Mouse (Mus musculus) intestine, embryonic 15.5 days (tissue): ENCODE data around the gene Mboat1. TPM values are rescaled to one million over a fixed set of nuclear protein-coding genes. Genes with fewer than 3 reads are reported as not detected.

ENCODE experiments used
- ATAC-seq: fragments of 200-750 bp; cut with Nextera tagmentation; 2 replicates; pipeline ENCODE4 v1.8.0; 2017; ENCODE audit warnings: moderate TSS enrichment, moderate library complexity
- H3K27ac ChIP-seq: fragments of 300-500 bp; sonication (generic); 2 replicates; pipeline ENCODE4 v1.5.1; 2015; ENCODE audit warnings: mild to moderate bottlenecking, inconsistent platforms
- H3K27me3 ChIP-seq: fragments of 300-500 bp; sonication (generic); replicated peaks from 2 replicates; pipeline ENCODE4 v1.6.1; 2015; ENCODE audit warnings: inconsistent platforms
- H3K36me3 ChIP-seq: fragments of 300-500 bp; sonication (generic); 2 replicates; pipeline ENCODE4 v1.6.1; 2015; ENCODE audit warnings: inconsistent platforms
- H3K4me1 ChIP-seq: fragments of 300-500 bp; sonication (generic); replicated peaks from 2 replicates; pipeline ENCODE4 v1.6.1; 2015; ENCODE audit warnings: inconsistent platforms
- H3K4me2 ChIP-seq: fragments of 300-500 bp; sonication (generic); replicated peaks from 2 replicates; pipeline ENCODE4 v1.6.1; 2015; ENCODE audit warnings: mild to moderate bottlenecking, inconsistent platforms
- H3K4me3 ChIP-seq: fragments of 300-500 bp; sonication (generic); replicated peaks from 2 replicates; pipeline ENCODE4 v1.5.1; 2015; ENCODE audit warnings: inconsistent platforms
- H3K9ac ChIP-seq: fragments of 300-500 bp; sonication (generic); 2 replicates; pipeline ENCODE4 v1.6.1; 2015; ENCODE audit warnings: inconsistent platforms
- H3K9me3 ChIP-seq: fragments of 300-500 bp; sonication (generic); 2 replicates; pipeline ENCODE4 v1.6.1; 2016; ENCODE audit warnings: inconsistent platforms
- WGBS: fragments of 180-500 bp; shearing (Covaris S2); methylation state at CpG from one replicate; pipeline ENCODE4 v1.1.7; 2015; 5-methylcytosine and 5-hydroxymethylcytosine counted together
- polyA plus RNA-seq: library from polyadenylated mRNA; unstranded; fragments of >200 nt; fragmentation: Nextera tagmentation; extraction: Ambion mirVana; gene quantifications from 2 replicates; pipeline ENCODE4 v1.2.1, GENCODE M21; 2015

Mboat1 gene
- polyA plus RNA-seq, 1 experiment from 2014 or later = 46.5 TPM

GRCm38 (mm10) chr13:30192031-30192716, 55.9 kb downstream of the Mboat1 start:
- no peak for ATAC-seq
- Histone ChIP-seq H3K4me2 (no peak overlapping the region), H3K4me3 (no peak overlapping the region), H3K4me1 (no peaks in the 10 kb centered on the region), H3K27ac (no peak overlapping the region), H3K9ac (no peak overlapping the region), H3K9me3 (no peaks in the 10 kb centered on the region), H3K27me3 (no peaks in the 10 kb centered on the region), H3K36me3 (no peaks in the 10 kb centered on the region)
- WGBS = 53% methylated on average over 3 of the region's 3 CpGs

GRCm38 (mm10) chr13:30193363-30193762, 57.1 kb downstream of the Mboat1 start:
- Histone ChIP-seq H3K4me2 (no peak overlapping the region), H3K36me3 (no peaks in the 10 kb centered on the region), H3K9me3 (no peaks in the 10 kb centered on the region), H3K4me3 (no peak overlapping the region), H3K4me1 (no peaks in the 10 kb centered on the region), H3K9ac (no peak overlapping the region), H3K27ac (no peak overlapping the region), H3K27me3 (no peaks in the 10 kb centered on the region)
- ATAC-seq = no peak
- WGBS = 60% methylated on average over 4 of the region's 4 CpGs

- Histone ChIP-seq H3K27ac (no peak overlapping the region), H3K4me1 (no peaks in the 10 kb centered on the region), H3K27me3 (no peaks in the 10 kb centered on the region), H3K9me3 (no peaks in the 10 kb centered on the region), H3K36me3 (no peaks in the 10 kb centered on the region), H3K9ac (no peak overlapping the region), H3K4me3 (no peak overlapping the region), H3K4me2 (no peak overlapping the region)
- 35% methylated on average over 3 of the region's 3 CpGs for WGBS
- peak; percentile 91 for ATAC-seq
These were observed 58.5 kb downstream of the Mboat1 start for GRCm38 (mm10) chr13:30194834-30195233.

- no peak overlapping the region for H3K9ac ChIP-seq
- H3K9me3 ChIP-seq = no peaks in the 10 kb centered on the region
- no peaks in the 10 kb centered on the region for H3K27me3 ChIP-seq
- ATAC-seq = no peak
- H3K27ac ChIP-seq = no peak overlapping the region
- H3K4me3 ChIP-seq = no peak overlapping the region
- 89% methylated on average over 8 of the region's 8 CpGs for WGBS
- H3K4me1 ChIP-seq = no peaks in the 10 kb centered on the region
- H3K4me2 ChIP-seq = no peak overlapping the region
- no peaks in the 10 kb centered on the region for H3K36me3 ChIP-seq
These were observed 60.4 kb downstream of the Mboat1 start for GRCm38 (mm10) chr13:30196661-30197060.

GRCm38 (mm10) chr13:30198101-30198570, 61.8 kb downstream of the Mboat1 start:
- Histone ChIP-seq H3K36me3 (no peaks in the 10 kb centered on the region), H3K27me3 (no peaks in the 10 kb centered on the region), H3K27ac (0 out of 2 replicates have a peak overlapping the region, but pooled peaks have one; percentile 7), H3K9ac (no peak overlapping the region), H3K9me3 (no peaks in the 10 kb centered on the region), H3K4me1 (no peaks in the 10 kb centered on the region), H3K4me3 (no peak overlapping the region), H3K4me2 (no peak overlapping the region)
- no peak for ATAC-seq
- WGBS = 84% methylated on average over 9 of the region's 9 CpGs

GRCm38 (mm10) chr13:30199821-30200220, 63.5 kb downstream of the Mboat1 start:
- Histone ChIP-seq H3K9me3 (no peaks in the 10 kb centered on the region), H3K36me3 (no peaks in the 10 kb centered on the region), H3K27ac (no peak overlapping the region), H3K4me2 (no peak overlapping the region), H3K4me3 (no peak overlapping the region), H3K4me1 (no peaks in the 10 kb centered on the region), H3K27me3 (no peaks in the 10 kb centered on the region), H3K9ac (no peak overlapping the region)
- no peak for ATAC-seq
- WGBS = 76% methylated on average over 4 of the region's 4 CpGs

- Histone ChIP-seq H3K4me3 (no peak overlapping the region), H3K4me1 (no peaks in the 10 kb centered on the region), H3K27me3 (no peaks in the 10 kb centered on the region), H3K9me3 (no peaks in the 10 kb centered on the region), H3K4me2 (no peak overlapping the region), H3K9ac (no peak overlapping the region), H3K36me3 (no peaks in the 10 kb centered on the region), H3K27ac (no peak overlapping the region)
- 89% methylated on average over 2 of the region's 2 CpGs for WGBS
- ATAC-seq = no peak
These were observed 64.4 kb downstream of the Mboat1 start for GRCm38 (mm10) chr13:30200737-30201136.

GRCm38 (mm10) chr13:30203018-30203417, 66.7 kb downstream of the Mboat1 start:
- ATAC-seq = peak; percentile 89
- WGBS = 78% methylated on average over 2 of the region's 2 CpGs

GRCm38 (mm10) chr13:30208176-30208575, 71.9 kb downstream of the Mboat1 start:
- ATAC-seq = no peak
- H3K27ac ChIP-seq = no peak overlapping the region
- H3K36me3 ChIP-seq = no peaks in the 10 kb centered on the region
- H3K4me1 ChIP-seq = no peaks in the 10 kb centered on the region
- no peak overlapping the region for H3K4me2 ChIP-seq
- 75% methylated on average over 1 of the region's 1 CpGs for WGBS
- H3K9ac ChIP-seq = no peak overlapping the region
- H3K27me3 ChIP-seq = no peaks in the 10 kb centered on the region
- H3K9me3 ChIP-seq = no peaks in the 10 kb centered on the region
- H3K4me3 ChIP-seq = no peak overlapping the region

More at GRCm38 (mm10) chr13:30203018-30203417, 66.7 kb downstream of the Mboat1 start:
- Histone ChIP-seq H3K36me3 (no peaks in the 10 kb centered on the region), H3K27ac (no peak overlapping the region), H3K4me1 (no peaks in the 10 kb centered on the region), H3K9ac (no peak overlapping the region), H3K9me3 (no peaks in the 10 kb centered on the region), H3K4me2 (no peak overlapping the region), H3K27me3 (no peaks in the 10 kb centered on the region), H3K4me3 (no peak overlapping the region)

- Histone ChIP-seq H3K9ac (no peak overlapping the region), H3K36me3 (no peaks in the 10 kb centered on the region), H3K9me3 (no peaks in the 10 kb centered on the region), H3K4me1 (no peaks in the 10 kb centered on the region), H3K27ac (no peak overlapping the region), H3K4me3 (no peak overlapping the region), H3K27me3 (no peaks in the 10 kb centered on the region), H3K4me2 (no peak overlapping the region)
- ATAC-seq = no peak
- 70% methylated on average over 9 of the region's 9 CpGs for whole genome bisulfite sequencing
These were observed 77.0 kb downstream of the Mboat1 start for GRCm38 (mm10) chr13:30213276-30213675.

- Histone ChIP-seq H3K27ac (no peak overlapping the region), H3K4me2 (no peak overlapping the region), H3K9ac (no peak overlapping the region), H3K4me3 (no peak overlapping the region), H3K36me3 (no peaks in the 10 kb centered on the region), H3K9me3 (no peaks in the 10 kb centered on the region), H3K4me1 (no peaks in the 10 kb centered on the region; the same call in 1 of the 2 replicates), H3K27me3 (no peaks in the 10 kb centered on the region)
- ATAC-seq = no peak
- 80% methylated on average over 12 of the region's 12 CpGs for WGBS
These were observed 81.5 kb downstream of the Mboat1 start for GRCm38 (mm10) chr13:30217588-30218371.

GRCm38 (mm10) chr13:30219597-30219996, 83.3 kb downstream of the Mboat1 start:
- Histone ChIP-seq H3K36me3 (no peaks in the 10 kb centered on the region), H3K4me3 (no peak overlapping the region), H3K9ac (no peak overlapping the region), H3K9me3 (no peaks in the 10 kb centered on the region), H3K4me1 (no peaks in the 10 kb centered on the region; the same call in 1 of the 2 replicates), H3K27me3 (no peaks in the 10 kb centered on the region), H3K4me2 (no peak overlapping the region), H3K27ac (no peak overlapping the region)
- no peak for ATAC-seq
- WGBS = 74% methylated on average over 7 of the region's 7 CpGs
